Comparison of ENCODE assay signal across 8 mouse cellular contexts in genomic region chr6:100163814-100164130, GRCm38 (mm10).
DNase-seq lines count a peak whose midpoint lies in the region; ATAC-seq lines count a peak whose summit lies in the region.
"Had no signal": no experiment of that assay in that cellular context is flagged by ENCODE, and none has a peak within 500 bp of the region (broad histone marks: within the 10 kb centered on the region; RNA-seq: fewer than 3 reads in every experiment).

No protein-coding gene starts in this region.

- H3K4me3 ChIP-seq in heart, embryonic 10.5 days, result no peak overlapping the region
- H3K4me3 ChIP-seq in heart, embryonic 11.5 days (ENCODE audit: low read depth, low read length), result no peak overlapping the region
- H3K4me3 ChIP-seq in liver, embryonic 16.5 days (ENCODE audit: low read depth, low read length), result no peak overlapping the region
- H3K4me3 ChIP-seq in liver, embryonic 11.5 days (ENCODE audit: low read depth, low read length), result no peak overlapping the region
- H3K4me3 ChIP-seq in limb, embryonic 11.5 days (ENCODE audit: low read depth, low read length), result no peak overlapping the region
- H3K4me3 ChIP-seq: hindbrain, embryonic 15.5 days had no signal

- H3K36me3 ChIP-seq in heart, embryonic 10.5 days, result no peaks in the 10 kb centered on the region
- no peaks in the 10 kb centered on the region for H3K36me3 ChIP-seq in heart, embryonic 11.5 days (ENCODE audit: control insufficient read depth, insufficient read depth, low read length)
- no peaks in the 10 kb centered on the region for H3K36me3 ChIP-seq in liver, embryonic 16.5 days (ENCODE audit: control insufficient read depth, insufficient read depth)
- H3K36me3 ChIP-seq in liver, embryonic 11.5 days (ENCODE audit: control insufficient read depth, insufficient read depth, low read length), result no peaks in the 10 kb centered on the region
- no peaks in the 10 kb centered on the region for H3K36me3 ChIP-seq in limb, embryonic 11.5 days (ENCODE audit: control insufficient read depth, insufficient read depth, low read length)
- H3K36me3 ChIP-seq: hindbrain, embryonic 15.5 days had no signal

- WGBS in heart, embryonic 10.5 days, result 39% methylated on average over 5 of the region's 5 CpGs
- 32% methylated on average over 5 of the region's 5 CpGs for WGBS in heart, embryonic 11.5 days (ENCODE audit: insufficient replicate concordance)
- 39% methylated on average over 5 of the region's 5 CpGs for WGBS in liver, embryonic 16.5 days (ENCODE audit: insufficient replicate concordance)
- WGBS in liver, embryonic 11.5 days, result 46% methylated on average over 5 of the region's 5 CpGs
- WGBS in limb, embryonic 11.5 days, result 44% methylated on average over 5 of the region's 5 CpGs

- no peak overlapping the region for H3K4me2 ChIP-seq in heart, embryonic 11.5 days
- H3K4me2 ChIP-seq in liver, embryonic 16.5 days (ENCODE audit: low read depth, low read length), result no peak overlapping the region
- no peak overlapping the region for H3K4me2 ChIP-seq in liver, embryonic 11.5 days
- peak overlapping the region; percentile 38; the same call in 1 of the 2 replicates for H3K4me2 ChIP-seq in limb, embryonic 11.5 days (ENCODE audit: low read depth, severe bottlenecking)

- H3K9me3 ChIP-seq in heart, embryonic 10.5 days, result no peaks in the 10 kb centered on the region
- no peaks in the 10 kb centered on the region for H3K9me3 ChIP-seq in heart, embryonic 11.5 days (replicated peaks; ENCODE audit: control insufficient read depth, low read length)
- no peaks in the 10 kb centered on the region for H3K9me3 ChIP-seq in liver, embryonic 16.5 days (replicated peaks; ENCODE audit: control insufficient read depth, low read length)
- no peaks in the 10 kb centered on the region for H3K9me3 ChIP-seq in liver, embryonic 11.5 days (ENCODE audit: control insufficient read depth, low read length)
- no peaks in the 10 kb centered on the region for H3K9me3 ChIP-seq in limb, embryonic 11.5 days (ENCODE audit: control insufficient read depth, low read length)
- H3K9me3 ChIP-seq: hindbrain, embryonic 15.5 days had no signal

- H3K27me3 ChIP-seq in heart, embryonic 10.5 days (ENCODE audit: insufficient read depth, poor library complexity, severe bottlenecking), result peaks cover 61% of the 10 kb centered on the region
- H3K27me3 ChIP-seq in heart, embryonic 11.5 days (ENCODE audit: control insufficient read depth, insufficient read depth, low read length), result no peaks in the 10 kb centered on the region
- no peaks in the 10 kb centered on the region for H3K27me3 ChIP-seq in liver, embryonic 16.5 days (ENCODE audit: control insufficient read depth, insufficient read depth, low read depth, low read length)
- H3K27me3 ChIP-seq in liver, embryonic 11.5 days (replicated peaks; ENCODE audit: control insufficient read depth, insufficient read depth, low read length), result peaks cover 15% of the 10 kb centered on the region
- H3K27me3 ChIP-seq in limb, embryonic 11.5 days (ENCODE audit: control insufficient read depth, insufficient read depth, low read length), result peaks cover 2% of the 10 kb centered on the region; the same call in 1 of the 2 replicates

- no peak for DNase-seq in heart, embryonic 10.5 days (ENCODE audit: low spot score)
- no peak for DNase-seq in liver, embryonic 11.5 days (ENCODE audit: low spot score)
- DNase-seq in ZHBTc4 (ENCODE audit: low read depth, low spot score), result peak; percentile 36
- no peak for DNase-seq in limb, embryonic 11.5 days (ENCODE audit: low spot score)
- no peak for DNase-seq in right cerebral cortex, postnatal 4 days

- H3K4me1 ChIP-seq in heart, embryonic 10.5 days, result peaks cover 57% of the 10 kb centered on the region
- H3K4me1 ChIP-seq in heart, embryonic 11.5 days (ENCODE audit: control insufficient read depth, insufficient read depth, low read length), result peaks cover 18% of the 10 kb centered on the region
- H3K4me1 ChIP-seq in liver, embryonic 16.5 days (ENCODE audit: control insufficient read depth, low read depth, low read length), result no peaks in the 10 kb centered on the region; the same call in none of the 2 replicates
- peaks cover 13% of the 10 kb centered on the region for H3K4me1 ChIP-seq in liver, embryonic 11.5 days (replicated peaks; ENCODE audit: control insufficient read depth, insufficient read depth, low read length)
- peaks cover 29% of the 10 kb centered on the region for H3K4me1 ChIP-seq in limb, embryonic 11.5 days (ENCODE audit: control insufficient read depth, insufficient read depth, low read length)

- 0 out of 2 replicates have a peak overlapping the region, but pooled peaks have one; percentile 29 for H3K27ac ChIP-seq in heart, embryonic 10.5 days
- H3K27ac ChIP-seq in heart, embryonic 11.5 days (ENCODE audit: low read depth, low read length), result no peak overlapping the region
- no peak overlapping the region for H3K27ac ChIP-seq in liver, embryonic 16.5 days (ENCODE audit: low read length)
- no peak overlapping the region for H3K27ac ChIP-seq in liver, embryonic 11.5 days (ENCODE audit: low read depth, low read length)
- no peak overlapping the region for H3K27ac ChIP-seq in limb, embryonic 11.5 days (replicated peaks; ENCODE audit: low read depth, low read length)
- H3K27ac ChIP-seq: hindbrain, embryonic 15.5 days had no signal

- no peak for ATAC-seq in heart, embryonic 11.5 days (replicated peaks; ENCODE audit: insufficient number of reproducible peaks, low FRiP score, low TSS enrichment)
- 0 out of 2 replicates have a peak, but pooled peaks have one; percentile 14 for ATAC-seq in liver, embryonic 16.5 days (ENCODE audit: low read depth)
- no peak for ATAC-seq in liver, embryonic 11.5 days (replicated peaks; ENCODE audit: low FRiP score)
- no peak for ATAC-seq in limb, embryonic 11.5 days (ENCODE audit: insufficient number of reproducible peaks, low FRiP score, low TSS enrichment, low read depth)

- H3K9ac ChIP-seq in heart, embryonic 11.5 days (ENCODE audit: low read depth, low read length), result no peak overlapping the region
- H3K9ac ChIP-seq in liver, embryonic 16.5 days (ENCODE audit: low read depth, low read length), result no peak overlapping the region
- no peak overlapping the region for H3K9ac ChIP-seq in liver, embryonic 11.5 days (ENCODE audit: low read depth, low read length)
- H3K9ac ChIP-seq in limb, embryonic 11.5 days (ENCODE audit: low read length), result no peak overlapping the region
- H3K9ac ChIP-seq: hindbrain, embryonic 15.5 days had no signal
